Mouse (Mus musculus): ENCODE results near the gene Pfkfb3. TPM values are rescaled to one million over a fixed set of nuclear protein-coding genes. Genes with fewer than 3 reads are reported as not detected.

Gene Pfkfb3
- polyA plus RNA-seq, 1 experiment from 2014 or later, result 6.1 TPM

DNA sequence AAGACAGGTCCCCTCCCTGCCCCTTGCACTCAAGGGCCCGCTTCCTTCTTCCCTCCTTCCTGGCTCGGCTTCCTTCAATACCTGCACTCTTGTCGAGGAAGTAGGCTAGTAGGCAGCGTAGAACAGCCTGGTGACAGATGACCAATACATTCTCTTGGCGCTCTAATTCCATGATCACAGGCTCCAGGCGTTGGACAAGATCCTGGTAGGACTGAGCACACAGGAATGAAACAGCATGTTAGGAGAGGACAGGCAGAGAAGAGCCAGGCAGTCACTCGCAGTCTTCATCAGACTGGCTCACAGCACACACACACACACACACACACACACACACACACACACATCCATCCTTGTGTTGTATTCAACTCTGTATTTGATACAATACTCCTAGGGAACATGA is 71.5 kb downstream of the Pfkfb3 start:
- Histone ChIP-seq H3K4me2 (ENCODE audit: low read depth, low read length) (no peak overlapping the region), H3K9me3 (replicated peaks; ENCODE audit: control insufficient read depth, low read length) (no peaks in the 10 kb centered on the region), H3K4me1 (ENCODE audit: control insufficient read depth, low read depth, low read length) (no peaks in the 10 kb centered on the region), H3K4me3 (ENCODE audit: low read depth, low read length) (no peak overlapping the region), H3K36me3 (ENCODE audit: control insufficient read depth, insufficient read depth) (peaks cover 7% of the 10 kb centered on the region), H3K9ac (ENCODE audit: low read depth, low read length) (no peak overlapping the region), H3K27ac (ENCODE audit: low read length) (no peak overlapping the region), H3K27me3 (ENCODE audit: control insufficient read depth, insufficient read depth, low read depth, low read length) (no peaks in the 10 kb centered on the region)
- no peak for ATAC-seq (ENCODE audit: low read depth)
- 64% methylated on average over 7 of the region's 7 CpGs for WGBS (ENCODE audit: insufficient replicate concordance)

GRCm38 (mm10) chr2:11478960-11479359 is 74.9 kb downstream of the Pfkfb3 start:
- H3K9ac ChIP-seq (ENCODE audit: low read depth, low read length), result no peak overlapping the region
- H3K27ac ChIP-seq (ENCODE audit: low read length), result no peak overlapping the region
- H3K4me3 ChIP-seq (ENCODE audit: low read depth, low read length), result no peak overlapping the region
- H3K4me2 ChIP-seq (ENCODE audit: low read depth, low read length), result no peak overlapping the region
- H3K9me3 ChIP-seq (replicated peaks; ENCODE audit: control insufficient read depth, low read length), result no peaks in the 10 kb centered on the region
- ATAC-seq (ENCODE audit: low read depth), result no peak
- H3K36me3 ChIP-seq (ENCODE audit: control insufficient read depth, insufficient read depth), result peaks cover 3% of the 10 kb centered on the region; the same call in 1 of the 2 replicates
- 28% methylated on average over 2 of the region's 2 CpGs for WGBS (ENCODE audit: insufficient replicate concordance)
- H3K4me1 ChIP-seq (ENCODE audit: control insufficient read depth, low read depth, low read length), result no peaks in the 10 kb centered on the region
- H3K27me3 ChIP-seq (ENCODE audit: control insufficient read depth, insufficient read depth, low read depth, low read length), result no peaks in the 10 kb centered on the region

DNA sequence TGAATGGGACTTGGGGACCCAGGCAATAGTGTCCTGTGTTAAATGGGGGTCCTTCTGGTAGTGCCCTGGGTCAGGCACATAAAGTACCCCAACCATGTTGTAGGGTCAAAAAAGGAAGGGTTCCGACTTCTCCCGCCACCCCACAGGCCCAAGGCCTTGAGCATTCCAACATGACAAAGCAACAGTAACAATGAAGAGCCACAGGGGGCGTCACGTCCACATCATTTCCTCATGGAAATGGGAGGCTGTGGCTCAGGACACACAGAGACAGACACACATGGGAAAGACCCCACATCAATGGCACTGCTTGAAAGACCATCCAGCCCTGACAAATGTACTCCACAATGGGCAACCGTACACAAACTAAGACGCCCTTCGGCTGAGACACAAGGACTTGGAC is 78.6 kb downstream of the Pfkfb3 start:
- Histone ChIP-seq H3K27me3 (ENCODE audit: control insufficient read depth, insufficient read depth, low read depth, low read length) (no peaks in the 10 kb centered on the region), H3K4me1 (ENCODE audit: control insufficient read depth, low read depth, low read length) (no peaks in the 10 kb centered on the region), H3K9me3 (replicated peaks; ENCODE audit: control insufficient read depth, low read length) (no peaks in the 10 kb centered on the region), H3K27ac (ENCODE audit: low read length) (no peak overlapping the region), H3K36me3 (ENCODE audit: control insufficient read depth, insufficient read depth) (peaks cover 3% of the 10 kb centered on the region), H3K4me3 (ENCODE audit: low read depth, low read length) (no peak overlapping the region), H3K4me2 (ENCODE audit: low read depth, low read length) (no peak overlapping the region), H3K9ac (ENCODE audit: low read depth, low read length) (no peak overlapping the region)
- WGBS (ENCODE audit: insufficient replicate concordance), result 75% methylated on average over 7 of the region's 7 CpGs
- ATAC-seq (ENCODE audit: low read depth), result no peak

DNA sequence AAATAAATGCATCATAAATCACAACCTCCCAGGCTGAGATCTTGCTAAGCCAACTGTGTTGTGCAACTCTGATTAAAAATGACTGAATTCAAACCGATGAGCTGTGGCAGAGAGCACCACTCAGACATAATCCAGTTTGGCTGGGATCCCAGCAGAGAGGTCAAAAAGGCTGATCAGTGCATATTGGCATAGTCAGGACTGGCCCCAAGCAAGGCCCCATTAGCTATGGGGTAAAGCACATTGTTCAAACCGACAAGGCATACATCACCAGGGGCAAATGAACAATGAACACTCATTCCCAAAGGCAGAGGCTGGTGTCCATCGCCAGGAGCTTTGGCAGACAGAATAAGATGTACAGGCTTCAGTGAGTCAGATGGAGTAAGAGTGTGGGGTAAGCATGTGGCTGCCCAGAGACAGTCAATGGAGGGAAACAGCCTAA is 89.2 kb downstream of the Pfkfb3 start:
- no peaks in the 10 kb centered on the region for H3K36me3 ChIP-seq (ENCODE audit: control insufficient read depth, insufficient read depth)
- H3K27me3 ChIP-seq (ENCODE audit: control insufficient read depth, insufficient read depth, low read depth, low read length), result no peaks in the 10 kb centered on the region
- no peak overlapping the region for H3K4me2 ChIP-seq (ENCODE audit: low read depth, low read length)
- no peaks in the 10 kb centered on the region for H3K4me1 ChIP-seq (ENCODE audit: control insufficient read depth, low read depth, low read length)
- H3K27ac ChIP-seq (ENCODE audit: low read length), result no peak overlapping the region
- WGBS (ENCODE audit: insufficient replicate concordance), result 46% methylated on average over 3 of the region's 3 CpGs
- no peaks in the 10 kb centered on the region for H3K9me3 ChIP-seq (replicated peaks; ENCODE audit: control insufficient read depth, low read length)
- H3K4me3 ChIP-seq (ENCODE audit: low read depth, low read length), result no peak overlapping the region
- 0 out of 2 replicates have a peak, but pooled peaks have one; percentile 19 for ATAC-seq (ENCODE audit: low read depth)
- H3K9ac ChIP-seq (ENCODE audit: low read depth, low read length), result no peak overlapping the region

GRCm38 (mm10) chr2:11460976-11461375 is 92.9 kb downstream of the Pfkfb3 start:
- H3K36me3 ChIP-seq (ENCODE audit: control insufficient read depth, insufficient read depth), result no peaks in the 10 kb centered on the region
- WGBS (ENCODE audit: insufficient replicate concordance), result 55% methylated on average over 3 of the region's 3 CpGs
- no peak overlapping the region for H3K4me3 ChIP-seq (ENCODE audit: low read depth, low read length)
- no peak overlapping the region for H3K4me2 ChIP-seq (ENCODE audit: low read depth, low read length)
- no peaks in the 10 kb centered on the region for H3K27me3 ChIP-seq (ENCODE audit: control insufficient read depth, insufficient read depth, low read depth, low read length)
- H3K27ac ChIP-seq (ENCODE audit: low read length), result no peak overlapping the region
- H3K4me1 ChIP-seq (ENCODE audit: control insufficient read depth, low read depth, low read length), result no peaks in the 10 kb centered on the region; the same call in 1 of the 2 replicates
- no peaks in the 10 kb centered on the region for H3K9me3 ChIP-seq (replicated peaks; ENCODE audit: control insufficient read depth, low read length)
- no peak overlapping the region for H3K9ac ChIP-seq (ENCODE audit: low read depth, low read length)
- ATAC-seq (ENCODE audit: low read depth), result no peak

- Histone ChIP-seq H3K4me2 (ENCODE audit: low read depth, low read length) (no peak overlapping the region), H3K27ac (ENCODE audit: low read length) (no peak overlapping the region), H3K36me3 (ENCODE audit: control insufficient read depth, insufficient read depth) (no peaks in the 10 kb centered on the region), H3K9me3 (replicated peaks; ENCODE audit: control insufficient read depth, low read length) (no peaks in the 10 kb centered on the region), H3K9ac (ENCODE audit: low read depth, low read length) (no peak overlapping the region), H3K4me1 (ENCODE audit: control insufficient read depth, low read depth, low read length) (no peaks in the 10 kb centered on the region; the same call in 1 of the 2 replicates), H3K4me3 (ENCODE audit: low read depth, low read length) (no peak overlapping the region), H3K27me3 (ENCODE audit: control insufficient read depth, insufficient read depth, low read depth, low read length) (no peaks in the 10 kb centered on the region)
- ATAC-seq (ENCODE audit: low read depth), result no peak
- 50% methylated on average over 1 of the region's 1 CpGs for WGBS (ENCODE audit: insufficient replicate concordance)
Measured at GRCm38 (mm10) chr2:11458494-11458893, 95.4 kb downstream of the Pfkfb3 start.

DNA sequence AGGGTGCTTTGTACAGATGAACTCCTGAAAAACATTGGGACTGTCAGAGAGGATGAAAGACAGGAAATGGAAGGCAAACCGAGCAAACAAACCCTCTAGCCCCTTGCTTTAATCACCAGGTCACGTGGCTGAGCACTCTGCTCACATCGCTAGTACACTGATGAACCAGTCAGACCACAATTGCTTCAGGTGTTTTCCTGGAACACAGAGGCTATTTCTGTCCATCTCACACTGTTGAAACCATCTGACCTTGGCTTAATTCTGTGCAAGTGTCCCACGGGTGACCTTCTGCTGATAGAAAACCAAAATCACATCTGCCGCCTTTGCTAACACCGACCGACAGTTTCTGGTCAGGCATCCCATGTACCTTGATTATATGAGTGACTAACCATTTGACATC is 96.0 kb downstream of the Pfkfb3 start:
- Histone ChIP-seq H3K27ac (ENCODE audit: low read length) (no peak overlapping the region), H3K27me3 (ENCODE audit: control insufficient read depth, insufficient read depth, low read depth, low read length) (no peaks in the 10 kb centered on the region), H3K4me3 (ENCODE audit: low read depth, low read length) (no peak overlapping the region), H3K4me1 (ENCODE audit: control insufficient read depth, low read depth, low read length) (no peaks in the 10 kb centered on the region; the same call in 1 of the 2 replicates), H3K4me2 (ENCODE audit: low read depth, low read length) (no peak overlapping the region), H3K9ac (ENCODE audit: low read depth, low read length) (no peak overlapping the region), H3K9me3 (replicated peaks; ENCODE audit: control insufficient read depth, low read length) (no peaks in the 10 kb centered on the region), H3K36me3 (ENCODE audit: control insufficient read depth, insufficient read depth) (no peaks in the 10 kb centered on the region)
- ATAC-seq (ENCODE audit: low read depth), result no peak
- 47% methylated on average over 7 of the region's 7 CpGs for WGBS (ENCODE audit: insufficient replicate concordance)

DNA sequence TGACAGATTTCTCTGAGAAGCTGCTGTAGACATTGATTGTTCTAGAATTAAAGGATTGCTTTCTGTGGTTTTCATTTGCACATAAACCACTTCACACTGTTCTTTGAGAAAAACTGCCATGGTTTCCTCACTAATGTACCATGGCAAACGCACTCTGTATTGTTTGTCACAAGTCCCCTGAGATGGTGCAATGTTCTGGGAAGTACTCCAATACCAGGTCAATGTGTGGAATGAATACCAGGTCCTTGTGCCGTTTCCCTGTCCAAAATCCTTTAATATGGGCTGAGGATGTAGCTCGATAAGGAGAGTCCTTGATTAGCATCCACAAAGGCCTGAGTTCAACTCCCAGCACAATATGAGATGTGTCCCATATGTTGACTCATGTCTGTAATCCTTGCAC is 105.2 kb downstream of the Pfkfb3 start:
- Histone ChIP-seq H3K9me3 (replicated peaks; ENCODE audit: control insufficient read depth, low read length) (no peaks in the 10 kb centered on the region), H3K27me3 (ENCODE audit: control insufficient read depth, insufficient read depth, low read depth, low read length) (no peaks in the 10 kb centered on the region), H3K4me3 (ENCODE audit: low read depth, low read length) (no peak overlapping the region), H3K4me2 (ENCODE audit: low read depth, low read length) (no peak overlapping the region), H3K27ac (ENCODE audit: low read length) (no peak overlapping the region), H3K4me1 (ENCODE audit: control insufficient read depth, low read depth, low read length) (no peaks in the 10 kb centered on the region), H3K36me3 (ENCODE audit: control insufficient read depth, insufficient read depth) (no peaks in the 10 kb centered on the region), H3K9ac (ENCODE audit: low read depth, low read length) (no peak overlapping the region)
- ATAC-seq (ENCODE audit: low read depth), result no peak
- 49% methylated on average over 3 of the region's 3 CpGs for WGBS (ENCODE audit: insufficient replicate concordance)

GRCm38 (mm10) chr2:11447865-11448264 is 106.0 kb downstream of the Pfkfb3 start:
- 24% methylated on average over 2 of the region's 2 CpGs for WGBS (ENCODE audit: insufficient replicate concordance)
- H3K36me3 ChIP-seq (ENCODE audit: control insufficient read depth, insufficient read depth), result no peaks in the 10 kb centered on the region
- no peak overlapping the region for H3K27ac ChIP-seq (ENCODE audit: low read length)
- no peaks in the 10 kb centered on the region for H3K27me3 ChIP-seq (ENCODE audit: control insufficient read depth, insufficient read depth, low read depth, low read length)
- ATAC-seq (ENCODE audit: low read depth), result no peak
- H3K4me1 ChIP-seq (ENCODE audit: control insufficient read depth, low read depth, low read length), result no peaks in the 10 kb centered on the region
- H3K9ac ChIP-seq (ENCODE audit: low read depth, low read length), result no peak overlapping the region
- H3K4me3 ChIP-seq (ENCODE audit: low read depth, low read length), result no peak overlapping the region
- H3K9me3 ChIP-seq (replicated peaks; ENCODE audit: control insufficient read depth, low read length), result no peaks in the 10 kb centered on the region
- H3K4me2 ChIP-seq (ENCODE audit: low read depth, low read length), result no peak overlapping the region
